Mouse (Mus musculus) cerebellum, adult 9-11 months (tissue): ENCODE measurements around the gene Ube2cbp.

ENCODE experiments used
- DNase-seq: peaks from one replicate; pipeline ENCODE4 v3.0.0; 2022

Ube2cbp gene

DNA sequence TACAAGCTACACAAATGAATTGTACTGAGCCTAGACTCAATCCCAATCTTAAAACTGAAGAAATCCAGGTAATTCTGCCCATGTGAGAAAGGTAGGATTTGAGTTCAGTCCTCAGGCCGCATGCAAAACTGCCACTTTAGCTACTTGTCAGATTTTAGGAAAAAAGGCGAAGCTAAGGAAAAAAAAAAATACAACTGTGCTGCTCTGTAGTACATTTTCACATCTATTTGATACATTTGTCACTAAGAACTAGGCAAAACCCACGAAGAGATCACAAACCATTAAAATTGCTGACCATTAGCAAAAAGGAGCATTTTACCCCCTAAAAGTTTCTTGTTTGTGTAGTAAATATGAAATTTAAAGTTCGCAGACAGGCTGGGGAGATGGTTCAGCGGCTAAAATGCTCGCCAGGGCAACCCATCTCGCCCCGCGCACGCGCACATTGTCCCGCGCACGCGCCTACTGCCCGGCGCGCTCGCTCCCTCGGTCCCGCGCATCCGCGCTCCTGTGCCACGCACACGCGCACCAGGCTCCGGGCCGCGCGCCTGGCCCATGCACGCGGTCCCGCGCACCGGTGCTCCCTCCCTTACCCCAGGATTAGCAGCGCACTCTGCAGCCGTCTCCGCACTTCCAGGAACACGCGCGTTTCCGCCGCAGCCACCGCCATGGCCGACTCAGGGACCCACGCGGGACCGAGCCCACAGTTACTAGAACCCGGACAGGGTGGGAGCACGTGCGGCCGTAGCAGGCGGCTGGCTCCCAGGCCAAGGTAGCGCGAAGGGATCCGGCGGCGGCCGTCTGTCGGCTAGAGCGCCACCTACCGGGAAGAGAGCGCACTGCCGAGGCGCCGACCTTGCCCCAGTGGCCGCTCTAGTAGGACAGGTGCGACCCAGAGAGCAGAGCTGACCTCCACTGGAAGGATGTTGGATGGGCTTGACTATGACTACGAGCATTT, at the start of gene Ube2cbp:
TSS of gene Ube2cbp (minus strand) at position 800 of the 955 bp plus-strand sequence.
- peak; percentile 93 for DNase-seq

DNA sequence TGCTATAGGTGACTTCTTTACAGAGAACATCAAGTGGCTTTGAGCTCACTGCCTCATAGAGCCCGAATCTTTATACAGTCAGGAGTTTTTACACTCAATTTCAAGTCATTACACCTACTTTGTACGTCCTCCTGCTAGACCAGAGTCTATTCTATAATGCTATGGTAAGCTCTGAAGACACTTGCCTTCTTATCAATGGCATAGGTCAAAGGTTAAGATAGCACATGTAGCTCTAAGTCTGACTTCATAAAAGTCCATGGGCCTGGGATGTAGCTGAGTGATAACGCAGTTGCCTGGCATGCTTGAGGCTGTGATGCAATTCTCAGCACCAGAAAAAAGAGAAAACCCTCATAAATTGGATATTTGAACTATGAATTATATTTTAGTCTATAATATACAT, 49.6 kb upstream of the Ube2cbp start:
- no peak for DNase-seq

DNA sequence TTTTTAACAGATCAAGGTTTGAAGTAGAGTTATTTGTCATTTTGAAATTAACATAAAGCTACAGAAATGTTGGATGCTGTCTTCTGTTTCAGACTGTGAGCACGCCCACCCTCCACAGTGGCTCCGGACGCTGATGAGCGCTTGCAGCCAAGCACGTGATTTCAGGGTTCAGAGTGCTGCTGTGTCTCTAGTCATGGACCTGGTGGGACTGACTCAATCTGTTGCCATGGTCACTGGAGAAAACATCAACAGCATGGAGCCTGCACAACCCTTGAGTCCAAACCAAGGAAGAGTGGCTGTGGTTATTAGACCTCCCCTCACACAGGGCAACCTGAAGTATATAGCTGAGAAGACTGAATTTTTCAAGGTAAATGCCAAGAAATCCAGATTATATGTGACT, 49.0 kb upstream of the Ube2cbp start:
- DNase-seq: no peak

DNA sequence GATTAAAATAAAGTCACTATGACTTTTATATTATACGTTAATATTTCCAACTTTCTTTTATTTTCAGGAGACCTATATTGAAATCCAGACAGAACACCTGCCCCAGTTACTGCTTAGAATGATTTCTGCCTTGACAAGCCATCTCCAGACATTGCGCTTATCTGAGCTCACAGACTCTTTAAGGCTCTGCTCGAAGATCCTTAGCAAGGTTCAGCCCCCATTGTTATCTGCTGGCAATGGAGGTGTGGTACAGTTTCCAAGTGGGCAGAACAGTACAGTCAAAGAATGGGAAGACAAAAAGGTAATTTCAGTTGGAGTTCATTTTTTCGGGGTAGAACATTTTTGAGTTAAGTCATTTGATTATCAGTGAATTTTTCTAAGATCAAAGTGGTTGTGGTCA, 42.7 kb upstream of the Ube2cbp start:
- DNase-seq: no peak

DNA sequence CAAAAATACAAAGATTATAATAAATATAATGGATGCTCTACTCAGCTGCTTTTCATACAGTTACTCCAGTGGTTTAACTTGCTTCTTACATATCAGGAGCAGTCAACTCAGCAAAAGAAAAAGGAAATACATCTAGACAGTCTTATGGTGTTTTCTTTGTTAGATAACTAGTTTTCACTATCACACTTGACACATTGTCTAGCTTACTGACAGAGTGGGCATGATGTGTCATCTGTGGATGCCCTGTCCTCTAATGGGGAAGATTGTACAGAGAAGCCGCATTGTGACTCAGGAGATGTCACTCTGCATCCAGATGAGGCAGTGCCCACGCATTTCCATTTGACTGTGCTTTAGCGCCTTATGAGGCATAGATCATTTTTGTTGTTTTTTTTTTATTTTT, 34.3 kb upstream of the Ube2cbp start:
- no peak for DNase-seq

DNA sequence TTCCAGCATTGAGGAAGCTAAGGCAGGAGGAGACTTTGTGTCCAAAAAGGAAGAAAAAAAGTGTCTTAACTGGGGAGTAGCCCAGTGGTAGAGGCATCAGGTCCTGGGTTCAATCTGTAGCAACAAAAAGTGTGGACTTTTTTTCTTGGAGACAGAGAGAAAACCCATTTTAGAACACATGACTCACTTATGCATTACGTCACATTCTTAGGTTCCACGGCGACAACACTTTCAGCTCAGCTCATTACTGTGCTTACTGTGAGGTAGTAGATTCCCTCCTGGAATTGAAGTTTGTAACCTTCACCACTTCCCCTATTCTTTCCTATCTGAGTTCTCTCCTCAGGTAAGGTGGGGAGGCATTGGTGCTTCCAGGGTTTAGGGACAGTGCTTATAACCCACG, 31.5 kb upstream of the Ube2cbp start:
- no peak for DNase-seq

DNA sequence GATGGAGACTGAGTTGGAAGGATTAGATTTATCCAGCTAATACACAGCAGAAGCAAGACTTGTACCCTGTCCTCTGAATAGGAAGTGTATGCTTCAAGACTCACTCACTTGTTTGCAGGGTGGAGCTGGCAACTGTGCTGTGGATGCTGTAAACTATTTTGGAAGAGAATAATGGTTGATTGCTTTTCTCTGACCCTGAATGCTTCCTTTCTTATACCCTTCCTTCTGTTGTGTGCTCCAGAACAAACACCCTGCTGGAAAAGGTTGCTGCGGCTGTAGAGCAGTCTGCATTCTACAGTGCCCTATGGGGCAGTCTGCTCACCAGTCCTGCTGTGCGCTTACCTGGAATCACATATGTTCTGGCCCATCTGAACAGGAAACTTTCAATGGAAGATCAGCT, 27.0 kb upstream of the Ube2cbp start:
- peak; percentile 31 for DNase-seq

DNA sequence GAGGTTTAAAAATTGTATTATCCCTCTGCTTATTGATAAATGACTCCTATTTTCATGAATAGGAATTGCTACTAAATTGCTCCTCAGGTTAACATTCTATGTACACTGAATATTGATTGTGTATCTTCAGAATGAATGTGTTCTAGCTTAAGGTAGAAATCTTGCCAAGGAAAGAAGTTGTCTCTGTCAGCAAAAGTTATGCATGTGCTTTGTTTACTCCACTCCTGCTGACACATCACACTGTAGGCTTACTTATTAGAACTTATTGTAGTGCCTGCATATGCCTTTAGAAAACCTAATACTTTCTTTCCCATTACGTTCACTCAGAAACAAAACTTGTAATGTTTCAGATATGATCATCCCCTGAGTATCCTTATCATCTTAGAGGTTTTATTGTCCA, 17.5 kb upstream of the Ube2cbp start:
- DNase-seq: no peak

DNA sequence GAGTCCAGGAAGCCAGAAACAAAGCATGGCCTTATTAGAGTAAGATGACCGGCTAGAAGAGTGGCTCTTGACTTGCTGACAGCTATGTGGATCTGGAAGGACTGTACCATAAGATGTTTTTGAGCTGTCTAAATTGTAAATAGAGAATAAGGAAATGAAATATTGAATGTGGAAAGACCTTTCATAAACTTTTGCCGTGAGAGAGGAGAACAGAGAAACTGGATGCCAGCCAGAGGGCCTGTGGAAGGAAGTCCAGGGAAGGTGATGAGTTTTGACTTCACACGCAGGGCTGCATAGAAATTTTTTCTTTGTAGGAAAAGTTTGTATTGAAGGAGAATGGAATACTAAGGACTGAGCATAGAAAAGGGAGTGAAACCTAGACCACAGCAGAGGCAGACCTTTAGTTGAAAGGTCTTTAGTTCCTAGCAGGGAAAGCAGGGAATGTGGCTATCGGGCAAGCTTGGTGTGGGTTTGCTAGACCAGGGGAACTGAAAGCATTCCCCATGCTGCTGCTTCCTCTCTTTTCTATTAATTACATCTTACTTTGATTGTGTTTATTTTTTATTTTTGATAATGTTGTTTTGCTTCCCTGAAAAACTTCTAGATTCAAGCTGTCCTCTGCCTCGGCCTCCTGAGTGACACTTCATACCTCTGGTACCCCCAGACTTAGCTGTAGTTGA, 13.8 kb upstream of the Ube2cbp start:
- no peak for DNase-seq

DNA sequence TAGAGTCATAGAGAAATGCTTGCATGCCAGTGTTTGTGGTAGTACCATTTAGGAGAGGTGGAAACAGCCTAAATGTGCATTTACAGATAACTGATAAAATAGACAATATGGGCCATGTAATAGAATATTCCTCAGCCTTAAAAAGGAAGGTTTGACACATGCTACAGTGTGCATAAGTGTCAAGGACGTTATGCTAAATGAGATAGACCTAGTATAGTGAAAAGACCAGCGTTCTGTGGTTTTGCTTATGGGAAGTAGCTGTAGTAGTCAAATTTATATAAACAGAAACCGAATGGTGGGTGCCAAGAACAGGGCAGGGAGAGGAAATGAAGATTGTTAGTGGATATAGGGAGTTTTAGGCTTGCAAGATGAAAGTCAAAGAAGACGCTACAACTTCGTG, 12.0 kb upstream of the Ube2cbp start:
- no peak for DNase-seq

DNA sequence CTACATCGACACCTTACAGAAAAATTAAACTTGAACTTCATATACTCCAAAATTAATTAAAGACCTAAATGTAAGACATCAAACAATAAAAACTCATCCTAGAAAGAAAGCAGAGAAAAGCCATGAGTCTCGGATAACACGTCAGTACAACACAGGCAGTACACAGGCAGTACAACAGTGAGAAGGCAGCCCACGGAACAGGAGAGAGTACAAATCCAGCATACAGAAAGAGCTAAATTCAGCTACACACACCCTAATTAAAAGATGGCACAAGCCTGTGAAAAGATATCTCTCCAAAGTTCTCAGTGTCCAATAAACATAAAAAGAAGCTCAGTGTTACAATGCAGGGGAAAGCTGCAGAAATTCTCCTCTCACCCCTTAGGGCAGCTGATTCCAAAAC, 11.2 kb upstream of the Ube2cbp start:
- DNase-seq: no peak

DNA sequence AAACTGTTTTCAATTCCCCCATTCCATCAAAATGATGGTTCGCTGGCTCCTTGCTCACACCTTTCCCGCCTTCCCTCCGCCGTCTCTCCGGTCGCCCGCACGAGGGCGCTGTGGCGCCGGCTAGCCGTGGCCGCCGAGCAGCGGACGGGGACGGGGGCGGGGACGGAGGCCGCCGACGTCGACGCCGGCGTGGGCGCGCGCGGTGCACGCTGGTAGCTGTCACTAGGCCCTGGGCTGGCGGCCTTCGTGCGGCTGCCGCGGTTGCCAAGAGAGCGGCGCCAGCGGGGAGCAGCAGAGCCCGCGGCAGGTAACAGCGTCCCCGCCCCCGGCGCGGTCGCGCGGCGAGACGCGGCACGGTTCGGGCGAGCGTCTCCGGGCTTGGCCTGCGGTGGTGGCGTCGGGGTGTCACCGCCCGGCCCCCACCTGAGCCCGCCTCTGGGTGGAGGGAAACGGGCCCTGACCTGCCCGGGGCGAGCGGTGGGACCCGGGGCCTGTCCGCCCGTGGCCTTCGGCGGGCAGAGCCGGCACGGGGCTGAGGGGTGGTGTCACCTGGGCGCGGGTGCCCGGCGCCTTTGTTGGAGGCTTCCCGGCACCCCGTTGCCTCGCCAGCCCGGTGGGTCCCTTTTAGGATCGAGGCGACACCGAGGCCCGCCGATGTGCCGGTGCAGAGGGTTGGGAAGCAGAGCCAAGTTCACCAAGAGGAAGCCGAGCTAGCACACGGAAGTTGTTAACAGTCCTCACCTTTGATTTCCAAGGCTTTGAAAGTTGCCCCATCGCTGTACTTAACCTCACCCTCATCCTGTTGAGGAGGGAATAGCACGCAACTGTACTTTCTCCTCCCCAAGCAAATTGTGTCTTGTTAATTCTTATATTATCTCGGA, 2.5 kb upstream of the Ube2cbp start, which contains the start of gene Dop1a:
TSS of gene Dop1a (plus strand) at position 165 of the 881 bp plus-strand sequence.
- DNase-seq: peak; percentile 92

DNA sequence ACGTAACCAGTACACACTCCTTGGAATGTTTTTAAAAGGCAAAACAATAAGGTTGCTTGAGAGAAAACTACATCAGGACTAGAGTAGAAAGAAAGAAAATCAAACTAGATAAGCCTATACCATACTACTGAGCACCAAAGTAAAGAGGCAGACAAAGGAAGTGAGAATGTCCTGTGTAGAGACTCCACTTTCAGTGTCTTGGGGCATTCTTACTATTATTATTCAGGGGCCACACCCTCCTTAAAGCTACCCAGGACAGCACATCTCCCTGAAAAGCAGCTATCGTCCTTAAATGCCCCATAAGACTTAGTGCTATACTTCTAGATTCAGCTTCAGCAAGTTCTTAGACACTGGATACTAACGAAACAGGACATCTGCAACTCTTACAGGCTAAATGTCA, 11.1 kb downstream of the Ube2cbp start:
- no peak for DNase-seq

DNA sequence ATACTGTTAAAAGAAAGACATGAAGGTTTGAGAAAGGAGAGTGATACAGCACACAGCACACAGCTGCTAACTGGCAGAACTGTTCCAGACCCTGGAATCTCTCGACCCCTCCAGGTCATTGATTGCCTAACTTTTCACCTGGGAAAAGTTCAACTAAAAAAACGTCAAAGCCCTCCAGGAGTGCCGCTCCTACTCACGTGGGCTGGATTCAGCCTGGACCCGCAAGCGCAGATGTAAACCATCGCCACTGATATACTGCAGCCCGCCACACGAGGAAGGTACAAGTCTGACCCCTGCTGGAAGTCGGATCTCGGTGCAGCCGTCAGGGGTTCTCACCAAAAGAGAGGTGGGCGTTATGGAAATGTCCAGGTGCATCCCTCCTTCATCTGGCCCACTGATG, 13.1 kb downstream of the Ube2cbp start:
- peak; percentile 51 for DNase-seq

DNA sequence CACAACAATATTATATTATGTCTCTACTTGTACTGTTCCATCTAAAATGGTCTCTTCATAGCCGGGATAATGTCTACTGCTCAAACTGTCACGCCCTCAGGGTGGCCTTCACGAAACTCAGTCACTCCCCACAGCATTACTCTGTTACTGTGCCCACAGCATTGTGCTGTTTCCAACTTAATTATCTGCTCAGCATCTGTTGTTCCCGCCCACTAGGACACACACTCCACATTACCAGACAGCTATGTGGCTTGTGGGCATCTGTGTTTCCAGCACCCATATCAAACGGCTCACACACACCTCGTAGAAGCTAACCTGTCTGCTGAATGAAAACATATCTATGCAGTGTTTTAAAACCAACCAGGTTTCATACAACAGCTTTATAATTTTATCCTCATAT, 13.7 kb downstream of the Ube2cbp start:
- no peak for DNase-seq

DNA sequence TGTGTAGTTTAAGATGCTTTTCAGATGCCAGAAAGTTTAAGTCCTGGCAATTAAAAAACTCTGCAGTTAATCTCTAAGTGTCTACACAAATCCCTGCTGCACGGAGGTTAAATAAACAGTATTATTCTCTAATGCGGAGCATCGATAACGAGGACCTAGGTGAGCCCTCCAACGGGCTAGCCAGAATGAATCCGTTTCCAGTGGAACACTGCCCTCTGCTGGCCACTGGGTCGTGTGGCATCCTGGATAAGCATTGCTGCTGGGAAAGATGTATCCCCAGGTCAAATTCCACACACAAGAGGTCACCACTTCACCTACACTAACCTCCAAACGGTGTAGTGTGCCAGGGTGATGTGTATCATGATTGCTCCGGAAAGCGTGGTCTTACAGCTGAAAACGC, 15.2 kb downstream of the Ube2cbp start:
- peak; percentile 75 for DNase-seq

DNA sequence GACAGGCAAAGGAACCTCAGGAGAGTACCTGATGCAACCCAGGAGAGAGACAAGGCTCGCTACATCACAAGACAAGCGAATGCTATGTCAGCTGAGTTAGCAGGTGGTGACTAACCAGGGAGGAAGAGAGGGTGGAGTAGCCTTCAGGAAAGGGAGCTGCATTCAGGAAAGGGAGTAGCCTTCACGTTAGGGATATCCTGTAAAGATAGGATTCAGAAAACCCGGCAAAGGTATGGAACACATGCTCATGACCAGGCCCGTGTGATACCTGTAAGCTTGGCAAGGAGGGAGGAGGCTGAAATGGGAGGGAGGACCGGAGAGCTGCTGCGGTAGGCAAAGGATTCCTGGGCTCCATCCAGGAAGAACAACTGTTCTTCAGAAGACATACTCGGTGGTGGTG, 17.3 kb downstream of the Ube2cbp start:
- no peak for DNase-seq

DNA sequence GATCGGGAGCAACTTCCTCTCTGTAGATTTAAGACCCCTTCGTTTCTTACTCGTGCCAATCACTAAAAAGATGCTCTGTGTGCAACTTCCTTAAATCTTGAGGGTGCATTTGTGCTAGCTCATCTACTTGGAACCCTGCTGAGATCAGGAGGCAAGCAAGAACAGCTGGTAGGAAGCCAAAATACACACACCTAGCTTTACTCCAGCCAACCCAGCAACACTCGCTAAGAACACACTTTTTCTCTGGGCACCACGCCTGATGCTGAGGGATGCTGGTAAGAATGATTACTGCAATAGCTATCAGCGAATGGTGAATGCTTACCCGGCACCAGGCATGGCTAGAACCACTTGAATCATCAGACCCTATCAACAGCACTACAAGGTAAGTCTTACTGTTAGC, 17.9 kb downstream of the Ube2cbp start:
- no peak for DNase-seq

DNA sequence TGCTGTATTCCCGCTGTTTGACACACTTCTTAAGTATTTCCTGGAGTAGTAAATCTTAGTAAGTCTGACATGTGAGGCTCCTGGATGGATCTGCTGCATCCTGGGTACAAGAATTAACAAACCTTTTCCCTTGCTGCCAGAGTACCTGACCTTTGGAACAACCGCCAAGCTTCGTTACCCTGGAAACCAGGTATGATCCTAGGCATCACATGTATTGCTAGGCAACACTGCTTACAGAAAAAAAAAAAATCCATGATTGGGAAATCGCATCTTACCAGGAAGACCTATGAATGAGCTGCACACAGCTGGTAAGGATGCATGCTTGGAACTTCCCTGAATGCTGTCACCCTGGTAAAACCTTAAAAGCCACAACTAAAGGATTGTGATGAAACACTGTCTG, 22.5 kb downstream of the Ube2cbp start:
- no peak for DNase-seq

DNA sequence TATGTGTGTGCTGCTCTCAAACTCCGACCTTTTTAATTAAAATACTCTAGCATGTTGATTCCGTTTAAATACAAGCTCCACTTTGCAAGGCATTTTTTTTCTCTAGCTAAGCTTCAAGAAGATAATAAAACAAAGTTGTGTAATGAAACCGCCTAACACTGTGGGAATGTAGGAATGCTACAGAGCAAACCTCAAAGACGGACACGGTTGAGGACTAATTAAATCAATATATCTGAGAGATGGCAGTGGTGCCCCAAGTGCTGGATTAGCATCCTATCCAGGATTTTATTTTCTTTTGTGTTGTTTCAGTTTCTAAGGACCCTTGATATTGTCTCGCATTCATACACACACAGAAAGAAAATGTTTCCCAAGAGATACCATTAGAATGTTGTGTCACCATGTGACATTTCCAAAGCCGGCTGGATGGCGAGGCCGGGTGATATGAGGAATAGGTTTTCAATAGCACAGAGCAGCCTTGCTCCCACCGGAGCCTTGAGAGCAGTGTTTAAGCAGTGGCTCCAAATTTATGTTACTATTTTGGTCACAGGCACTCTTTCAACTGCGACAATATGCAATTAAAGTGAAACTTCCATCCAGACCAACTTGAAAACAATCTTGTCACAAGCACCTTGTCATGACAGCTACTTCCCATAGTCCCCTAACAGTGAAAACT, 26.3 kb downstream of the Ube2cbp start:
- no peak for DNase-seq

DNA sequence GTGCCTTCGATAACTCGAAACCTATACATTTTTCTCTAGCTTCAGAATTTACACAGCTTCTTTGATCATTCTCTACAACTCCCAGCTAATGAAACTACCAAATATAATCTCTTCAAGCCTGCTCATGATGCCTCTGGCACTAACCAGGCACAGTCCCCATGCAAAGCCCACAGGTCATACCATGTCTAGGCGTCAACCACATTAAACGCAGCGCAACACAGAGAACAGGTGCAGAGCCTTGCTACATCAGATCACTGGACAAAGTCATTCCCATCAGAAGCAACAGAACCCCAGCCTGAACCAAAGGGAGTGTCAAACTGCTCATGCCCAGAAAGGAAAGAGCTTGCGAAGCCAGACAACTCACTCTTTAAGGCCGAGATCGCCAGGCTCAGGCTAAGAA, 28.1 kb downstream of the Ube2cbp start:
- DNase-seq: no peak

DNA sequence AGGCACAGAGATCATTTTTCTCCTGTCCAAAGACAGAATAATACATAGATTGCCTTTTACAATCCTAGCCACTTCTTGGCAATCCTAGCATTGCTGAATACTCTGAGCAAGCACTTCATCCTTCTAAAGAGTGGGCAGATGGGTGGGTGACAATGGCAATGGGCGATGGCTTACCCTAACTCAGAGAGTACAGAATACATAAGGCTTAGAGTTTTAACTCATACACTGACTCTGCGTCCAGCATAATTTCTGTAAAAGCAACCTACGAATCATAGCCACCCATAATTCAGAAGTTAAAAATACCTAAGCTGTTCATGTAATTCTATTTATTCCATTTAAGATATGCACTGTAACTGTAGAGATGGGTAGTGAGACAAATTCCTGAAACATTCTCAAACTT, 29.2 kb downstream of the Ube2cbp start:
- DNase-seq: no peak

DNA sequence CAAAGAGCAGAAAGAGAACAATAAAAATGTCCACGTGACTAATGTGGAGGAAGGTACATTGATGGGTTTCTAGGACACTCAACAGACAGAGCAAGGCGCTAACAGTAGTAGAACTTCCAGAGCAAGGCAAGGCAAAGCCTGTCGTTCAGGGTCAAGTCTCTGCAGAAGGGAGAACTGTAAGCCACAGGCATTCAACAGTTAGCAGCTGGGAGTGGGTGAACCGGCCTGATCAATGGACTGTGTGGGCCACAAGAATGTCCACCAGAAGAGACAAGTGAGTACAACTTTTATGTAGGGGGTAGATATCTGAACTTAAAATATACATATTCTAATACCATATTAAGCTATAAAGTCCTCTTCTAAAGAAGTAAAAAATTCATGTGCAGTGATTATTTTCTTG, 41.4 kb downstream of the Ube2cbp start:
- DNase-seq: no peak
